Mouse (Mus musculus) stomach, embryonic 16.5 days (tissue): ENCODE results near the gene Rora. TPM values are rescaled to one million over a fixed set of nuclear protein-coding genes. Genes with fewer than 3 reads are reported as not detected.

Source experiments
- ATAC-seq: fragments of 200-750 bp; cut with Nextera tagmentation; 2 replicates; pipeline ENCODE4 v1.8.0; 2017; ENCODE audit warnings: moderate number of reproducible peaks, moderate TSS enrichment; ENCODE audit not compliant: insufficient read depth, low FRiP score
- H3K27ac ChIP-seq: fragments of 300-500 bp; sonication (generic); 2 replicates; pipeline ENCODE4 v1.5.1; 2014; ENCODE audit warnings: low read length
- H3K27me3 ChIP-seq: fragments of 300-500 bp; sonication (generic); 2 replicates; pipeline ENCODE4 v1.6.1; 2014; ENCODE audit warnings: low read length, control low read depth, mixed read lengths; ENCODE audit not compliant: control insufficient read depth, insufficient read depth
- H3K36me3 ChIP-seq: fragments of 300-500 bp; sonication (generic); 2 replicates; pipeline ENCODE4 v1.6.1; 2014; ENCODE audit warnings: low read length; ENCODE audit not compliant: control insufficient read depth, insufficient read depth
- H3K4me1 ChIP-seq: fragments of 300-500 bp; sonication (generic); 2 replicates; pipeline ENCODE4 v1.6.1; 2014; ENCODE audit warnings: low read length, control low read depth, mixed read lengths; ENCODE audit not compliant: control insufficient read depth, insufficient read depth
- H3K4me2 ChIP-seq: fragments of 300-500 bp; sonication (generic); 2 replicates; pipeline ENCODE4 v1.6.1; 2014; ENCODE audit warnings: low read depth, low read length, mixed read lengths
- H3K4me3 ChIP-seq: fragments of 300-500 bp; sonication (generic); replicated peaks from 2 replicates; pipeline ENCODE4 v1.5.1; 2014; ENCODE audit warnings: mild to moderate bottlenecking, low read length
- H3K9ac ChIP-seq: fragments of 300-500 bp; sonication (generic); 2 replicates; pipeline ENCODE4 v1.6.1; 2014; ENCODE audit warnings: low read length
- H3K9me3 ChIP-seq: fragments of 300-500 bp; sonication (generic); replicated peaks from 2 replicates; pipeline ENCODE4 v1.6.1; 2016; ENCODE audit warnings: low read length, control low read depth; ENCODE audit not compliant: control insufficient read depth
- WGBS: fragments of 180-500 bp; shearing (Covaris S2); extraction: QIAGEN DNeasy Blood & Tissue Kit; methylation state at CpG from one replicate; pipeline ENCODE4 v1.1.7; 2014; 5-methylcytosine and 5-hydroxymethylcytosine counted together
- polyA plus RNA-seq: library from polyadenylated mRNA; unstranded; fragments of >200 nt; fragmentation: Nextera tagmentation; extraction: Ambion mirVana; gene quantifications from 2 replicates; pipeline ENCODE4 v1.2.1, GENCODE M21; 2015

The Rora gene
- polyA plus RNA-seq, 1 experiment from 2014 or later = 8.4 TPM

DNA sequence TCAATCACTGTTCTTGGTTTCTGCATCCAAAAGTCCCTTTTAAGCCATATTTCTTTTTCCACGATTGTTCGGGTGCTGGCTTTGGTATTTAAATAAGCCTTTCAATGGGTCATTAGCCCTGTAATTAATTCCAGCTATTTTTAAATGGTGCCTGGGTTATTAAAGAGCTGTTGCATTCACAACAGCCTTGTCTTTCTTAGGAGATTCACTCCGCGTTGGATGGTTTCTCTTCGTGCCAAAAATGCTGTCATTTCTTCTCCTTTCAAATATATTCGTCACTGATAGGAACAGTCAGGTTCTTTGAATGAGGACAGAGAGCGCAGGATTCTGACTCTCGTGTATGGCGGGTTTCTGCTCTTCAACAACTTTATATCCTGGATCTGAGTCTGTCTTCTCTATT, 673.5 kb downstream of the Rora start:
- 78% methylated on average over 9 of the region's 9 CpGs for WGBS
- no peaks in the 10 kb centered on the region for H3K36me3 ChIP-seq
- ATAC-seq = no peak
- no peaks in the 10 kb centered on the region for H3K27me3 ChIP-seq
- no peak overlapping the region for H3K4me3 ChIP-seq
- H3K27ac ChIP-seq = no peak overlapping the region
- no peaks in the 10 kb centered on the region for H3K9me3 ChIP-seq
- no peak overlapping the region for H3K9ac ChIP-seq
- no peaks in the 10 kb centered on the region for H3K4me1 ChIP-seq
- no peak overlapping the region for H3K4me2 ChIP-seq

DNA sequence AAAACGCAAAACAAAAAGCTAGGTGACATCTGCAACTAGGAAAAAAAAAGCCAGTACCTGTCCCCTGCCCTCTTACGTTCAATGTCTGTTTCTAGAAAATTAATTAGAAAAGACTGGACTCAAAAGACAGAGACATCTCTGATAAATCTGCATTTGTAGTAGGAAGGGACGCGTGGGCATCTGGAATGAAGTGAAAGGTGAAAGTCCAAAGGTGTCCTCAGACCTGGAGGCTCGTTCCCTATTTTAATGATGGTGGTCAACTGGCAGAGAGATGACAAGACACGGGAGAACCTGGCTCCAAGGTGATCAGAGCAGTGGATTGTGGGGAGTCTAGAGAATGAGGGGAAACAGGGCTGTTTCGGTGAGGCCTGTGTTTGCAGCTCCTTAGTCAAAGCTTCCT, 674.0 kb downstream of the Rora start:
- 83% methylated on average over 7 of the region's 7 CpGs for WGBS
- no peak for ATAC-seq
- no peaks in the 10 kb centered on the region for H3K36me3 ChIP-seq

GRCm38 (mm10) chr9:69331790-69332189, 678.2 kb downstream of the Rora start:
- 72% methylated on average over 3 of the region's 3 CpGs for WGBS
- Histone ChIP-seq H3K9ac (no peak overlapping the region), H3K4me1 (peaks cover 9% of the 10 kb centered on the region; the same call in 1 of the 2 replicates), H3K4me3 (no peak overlapping the region), H3K27me3 (no peaks in the 10 kb centered on the region), H3K9me3 (no peaks in the 10 kb centered on the region), H3K4me2 (no peak overlapping the region), H3K36me3 (no peaks in the 10 kb centered on the region), H3K27ac (no peak overlapping the region)
- no peak for ATAC-seq

More for the DNA sequence above, 674.0 kb downstream of the Rora start:
- Histone ChIP-seq H3K4me3 (no peak overlapping the region), H3K27me3 (no peaks in the 10 kb centered on the region), H3K9ac (no peak overlapping the region), H3K4me1 (no peaks in the 10 kb centered on the region), H3K27ac (no peak overlapping the region), H3K9me3 (no peaks in the 10 kb centered on the region), H3K4me2 (no peak overlapping the region)

- 73% methylated on average over 14 of the region's 14 CpGs for WGBS
- no peaks in the 10 kb centered on the region for H3K9me3 ChIP-seq
- H3K4me1 ChIP-seq = peaks cover 9% of the 10 kb centered on the region; the same call in 1 of the 2 replicates
- no peak for ATAC-seq
- H3K27me3 ChIP-seq = no peaks in the 10 kb centered on the region
- H3K4me2 ChIP-seq = no peak overlapping the region
- H3K27ac ChIP-seq = no peak overlapping the region
- H3K4me3 ChIP-seq = no peak overlapping the region
- no peak overlapping the region for H3K9ac ChIP-seq
- H3K36me3 ChIP-seq = no peaks in the 10 kb centered on the region
These were observed 679.4 kb downstream of the Rora start for GRCm38 (mm10) chr9:69332802-69333568.

- H3K27me3 ChIP-seq = no peaks in the 10 kb centered on the region
- no peaks in the 10 kb centered on the region for H3K9me3 ChIP-seq
- no peak overlapping the region for H3K4me3 ChIP-seq
- no peak for ATAC-seq
- no peak overlapping the region for H3K9ac ChIP-seq
- H3K36me3 ChIP-seq = no peaks in the 10 kb centered on the region
- H3K4me1 ChIP-seq = peaks cover 9% of the 10 kb centered on the region; the same call in 1 of the 2 replicates
- 74% methylated on average over 4 of the region's 4 CpGs for WGBS
- H3K4me2 ChIP-seq = no peak overlapping the region
- H3K27ac ChIP-seq = no peak overlapping the region
These were observed 680.1 kb downstream of the Rora start for GRCm38 (mm10) chr9:69333654-69334053.

- no peaks in the 10 kb centered on the region for H3K36me3 ChIP-seq
- H3K4me1 ChIP-seq = peaks cover 9% of the 10 kb centered on the region; the same call in 1 of the 2 replicates
- ATAC-seq = no peak
- H3K4me2 ChIP-seq = no peak overlapping the region
- H3K27me3 ChIP-seq = no peaks in the 10 kb centered on the region
- H3K27ac ChIP-seq = no peak overlapping the region
- WGBS = 36% methylated on average over 8 of the region's 8 CpGs
- H3K9ac ChIP-seq = no peak overlapping the region
- no peaks in the 10 kb centered on the region for H3K9me3 ChIP-seq
- no peak overlapping the region for H3K4me3 ChIP-seq
These were observed 680.5 kb downstream of the Rora start for GRCm38 (mm10) chr9:69334106-69334505.

GRCm38 (mm10) chr9:69336063-69336462, 682.5 kb downstream of the Rora start:
- 71% methylated on average over 6 of the region's 6 CpGs for WGBS
- Histone ChIP-seq H3K27me3 (no peaks in the 10 kb centered on the region), H3K4me1 (peaks cover 9% of the 10 kb centered on the region; the same call in 1 of the 2 replicates), H3K4me3 (no peak overlapping the region), H3K9ac (no peak overlapping the region), H3K9me3 (no peaks in the 10 kb centered on the region), H3K27ac (no peak overlapping the region), H3K36me3 (no peaks in the 10 kb centered on the region), H3K4me2 (no peak overlapping the region)
- ATAC-seq = no peak

DNA sequence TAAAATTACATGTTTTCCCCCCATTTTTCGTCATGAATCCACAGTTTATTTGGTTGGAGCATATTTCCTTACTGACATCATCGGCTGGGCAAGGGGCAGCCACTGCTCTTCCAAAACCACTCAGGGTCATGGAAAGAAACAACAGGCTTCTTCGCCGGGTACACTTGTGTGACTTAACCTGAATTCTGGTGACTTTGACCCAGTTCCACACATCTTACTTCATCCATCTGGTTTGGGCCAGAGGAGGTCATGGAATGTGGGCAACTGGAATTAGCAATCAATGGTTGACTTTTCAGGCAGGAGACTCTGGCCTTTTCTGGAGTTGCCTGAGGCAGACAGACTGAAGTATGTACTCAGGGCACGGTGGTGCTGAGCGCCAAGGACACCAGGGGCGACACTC, 685.6 kb downstream of the Rora start:
- Histone ChIP-seq H3K4me3 (no peak overlapping the region), H3K9ac (no peak overlapping the region), H3K4me2 (no peak overlapping the region), H3K4me1 (0 out of 2 replicates have a peak, but pooled peaks cover under 1% of the 10 kb centered on the region), H3K9me3 (no peaks in the 10 kb centered on the region), H3K27me3 (no peaks in the 10 kb centered on the region), H3K36me3 (no peaks in the 10 kb centered on the region), H3K27ac (no peak overlapping the region)
- 78% methylated on average over 7 of the region's 7 CpGs for WGBS
- ATAC-seq = no peak

DNA sequence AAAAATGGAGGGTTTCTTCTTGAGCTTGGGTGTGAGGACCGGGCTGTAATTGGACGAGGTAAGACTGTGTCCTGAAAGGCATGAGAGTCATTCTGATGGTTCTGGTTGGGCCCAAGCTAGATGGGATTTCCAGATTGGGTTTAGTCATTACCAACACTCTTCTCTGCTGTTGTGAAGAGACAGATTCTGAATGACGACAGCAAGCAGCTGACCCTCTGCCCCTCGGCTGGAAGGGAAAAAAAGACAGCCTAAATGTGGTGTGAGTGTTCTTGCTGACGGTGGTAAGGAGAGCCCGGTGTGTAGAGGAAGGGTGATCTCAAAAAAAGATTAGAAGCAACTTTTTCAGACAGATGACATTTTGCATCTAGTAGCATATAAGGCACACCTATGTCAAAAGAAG, 686.2 kb downstream of the Rora start:
- Histone ChIP-seq H3K36me3 (no peaks in the 10 kb centered on the region), H3K4me3 (no peak overlapping the region), H3K4me2 (no peak overlapping the region), H3K9me3 (no peaks in the 10 kb centered on the region), H3K27ac (no peak overlapping the region), H3K27me3 (no peaks in the 10 kb centered on the region), H3K4me1 (no peaks in the 10 kb centered on the region), H3K9ac (no peak overlapping the region)
- ATAC-seq = no peak
- WGBS = 73% methylated on average over 6 of the region's 6 CpGs
